ENCODE assay signal across 8 mouse cellular contexts in genomic region chr13:104177796-104178649, GRCm38 (mm10). TPM values are rescaled to one million over a fixed set of nuclear protein-coding genes. Genes with fewer than 3 reads are reported as not detected.
DNase-seq lines count a peak whose midpoint lies in the region; ATAC-seq and TF ChIP-seq lines count a peak whose summit lies in the region.

Trappc13 (minus strand) TSS chr13:104178469.

- under 1% methylated on average over 32 of the region's 32 CpGs for WGBS in lung, embryonic 14.5 days
- 1% methylated on average over 32 of the region's 32 CpGs for WGBS in forebrain, embryonic 13.5 days
- under 1% methylated on average over 32 of the region's 32 CpGs for WGBS in midbrain, embryonic 10.5 days

- peak within 1 kb of the TSS; percentile 82 for H3K27ac ChIP-seq in lung, embryonic 14.5 days (ENCODE audit: low read depth)
- peak within 1 kb of the TSS; percentile 65 for H3K27ac ChIP-seq in forebrain, embryonic 13.5 days
- peak within 1 kb of the TSS; percentile 89 for H3K27ac ChIP-seq in midbrain, embryonic 10.5 days (replicated peaks)

- H3K36me3 ChIP-seq in lung, embryonic 14.5 days (ENCODE audit: insufficient read depth): peaks cover 15% of the 10 kb centered on the region
- peaks cover 12% of the 10 kb centered on the region for H3K36me3 ChIP-seq in forebrain, embryonic 13.5 days (ENCODE audit: poor library complexity, severe bottlenecking)
- H3K36me3 ChIP-seq in midbrain, embryonic 10.5 days: peaks cover 37% of the 10 kb centered on the region

- TF ChIP-seq CTCF in lung, embryonic 14.5 days (IDR thresholded peaks at IDR 0.05; ENCODE audit: low read depth): no peak

- peak within 1 kb of the TSS; percentile 77 for H3K9ac ChIP-seq in lung, embryonic 14.5 days
- H3K9ac ChIP-seq in forebrain, embryonic 13.5 days: peak within 1 kb of the TSS; percentile 89

- H3K4me2 ChIP-seq in lung, embryonic 14.5 days: peak within 1 kb of the TSS; percentile 77
- peak within 1 kb of the TSS; percentile 84 for H3K4me2 ChIP-seq in forebrain, embryonic 13.5 days

- peak; percentile 88 for ATAC-seq in lung, embryonic 14.5 days (ENCODE audit: insufficient read depth)
- peak; percentile 93 for ATAC-seq in forebrain, embryonic 13.5 days
- ATAC-seq in hematopoietic stem cell, adult 5-6 weeks (replicated peaks in 1 of 2; ENCODE audit: insufficient read depth in 1 of 2, low FRiP score in 2 of 2, low TSS enrichment in 1 of 2, low read depth in 1 of 2, poor library complexity in 2 of 2, severe bottlenecking in 2 of 2): peak; percentile 81 to 82

- peaks cover 3% of the 10 kb centered on the region; the same call in 1 of the 2 replicates for H3K4me1 ChIP-seq in lung, embryonic 14.5 days (ENCODE audit: insufficient read depth)
- peaks cover 19% of the 10 kb centered on the region for H3K4me1 ChIP-seq in forebrain, embryonic 13.5 days
- H3K4me1 ChIP-seq in midbrain, embryonic 10.5 days: peaks cover 27% of the 10 kb centered on the region

- H3K4me3 ChIP-seq in lung, embryonic 14.5 days (ENCODE audit: low read depth, low read length): peak within 1 kb of the TSS; percentile 63
- peak within 1 kb of the TSS; percentile 90 for H3K4me3 ChIP-seq in forebrain, embryonic 13.5 days
- H3K4me3 ChIP-seq in midbrain, embryonic 10.5 days: peak within 1 kb of the TSS; percentile 69

- H3K9me3 ChIP-seq in lung, embryonic 14.5 days (ENCODE audit: low read depth, low read length): no peaks in the 10 kb centered on the region
- H3K9me3 ChIP-seq in forebrain, embryonic 13.5 days (replicated peaks): no peaks in the 10 kb centered on the region
- H3K9me3 ChIP-seq in midbrain, embryonic 10.5 days (replicated peaks): no peaks in the 10 kb centered on the region

- DNase-seq in lung, embryonic 14.5 days: no peak
- DNase-seq in lung, postnatal 25 days (ENCODE audit: low spot score): no peak
- DNase-seq in adrenal gland, postnatal 4 days (ENCODE audit: low spot score in 2 of 2): peak; percentile 28 to 75
- DNase-seq in layer of hippocampus, postnatal 10 days (ENCODE audit: low spot score in 2 of 2): peak; percentile 80 to 86
- peak; percentile 87 for DNase-seq in midbrain, embryonic 10.5 days (ENCODE audit: low spot score)
- peak; percentile 87 for DNase-seq in thymus, postnatal 0 days (ENCODE audit: low spot score)

- H3K27me3 ChIP-seq in lung, embryonic 14.5 days (ENCODE audit: insufficient read depth, low read length): no peaks in the 10 kb centered on the region
- no peaks in the 10 kb centered on the region for H3K27me3 ChIP-seq in forebrain, embryonic 13.5 days
- no peaks in the 10 kb centered on the region for H3K27me3 ChIP-seq in midbrain, embryonic 10.5 days (ENCODE audit: low read depth, poor library complexity, severe bottlenecking)

RNA-seq across cellular contexts. Expression of gene Trappc13, which starts in this region (rescaled TPM):
- 65.5 and 66.5 TPM in 2 replicates for polyA plus RNA-seq in lung, embryonic 14.5 days (2014; fragmentation: Nextera tagmentation; extraction: Ambion mirVana)
- 10 to 100 TPM; 48.1 to 49.4 TPM for total RNA-seq in adrenal gland, postnatal 4 days (2021)
- polyA plus RNA-seq in forebrain, embryonic 13.5 days (2015; fragmentation: Nextera tagmentation; extraction: Ambion mirVana): 82.8 and 85.2 TPM in 2 replicates
- 71.1 and 83.5 TPM in 2 replicates for total RNA-seq in hematopoietic stem cell, adult 5-6 weeks (2017)
- total RNA-seq in layer of hippocampus, postnatal 10 days (2021): 10 to 100 TPM; 47.6 to 50.2 TPM
- polyA plus RNA-seq in midbrain, embryonic 10.5 days (2016; fragmentation: Nextera tagmentation; extraction: Ambion mirVana): 81.4 and 87.7 TPM in 2 replicates
- polyA plus RNA-seq in thymus, postnatal 0 days (2015; fragmentation: Nextera tagmentation; extraction: Ambion mirVana): 56.6 and 57.3 TPM in 2 replicates

Comparison
In these comparisons a context has a peak if more than half of its experiments do, and no peak if none do; other contexts are left out.
1. DNase-seq: peak in adrenal gland, postnatal 4 days (2 of 2), layer of hippocampus, postnatal 10 days (2 of 2), midbrain, embryonic 10.5 days (single experiment) and thymus, postnatal 0 days (single experiment); none in lung, embryonic 14.5 days (single experiment) and lung, postnatal 25 days (single experiment).
2. Peak in every context shown above with its lines, with median percentiles within 50 percentile points of each other: ATAC-seq, H3K27ac ChIP-seq and H3K4me3 ChIP-seq.